Mouse (Mus musculus): ENCODE data around the gene Wnk2. TPM values are rescaled to one million over a fixed set of nuclear protein-coding genes. Genes with fewer than 3 reads are reported as not detected.

Wnk2 gene
- polyA plus RNA-seq, 1 experiment from 2014 or later: 1.6 TPM

- 63% methylated on average over 1 of the region's 1 CpGs for WGBS
- no peaks in the 10 kb centered on the region for H3K9me3 ChIP-seq
- H3K27ac ChIP-seq: no peak overlapping the region
- ATAC-seq (ENCODE audit: insufficient number of reproducible peaks, low FRiP score, low TSS enrichment, low read depth): no peak
- H3K27me3 ChIP-seq: no peaks in the 10 kb centered on the region
- H3K4me2 ChIP-seq: no peak overlapping the region
- H3K4me3 ChIP-seq: no peak overlapping the region
- H3K36me3 ChIP-seq: no peaks in the 10 kb centered on the region
- no peak overlapping the region for H3K9ac ChIP-seq
- peaks cover 22% of the 10 kb centered on the region for H3K4me1 ChIP-seq
Measured at GRCm38 (mm10) chr13:49103913-49104312, 43.9 kb downstream of the Wnk2 start.

- Histone ChIP-seq H3K4me3 (no peak overlapping the region), H3K27ac (no peak overlapping the region), H3K9me3 (no peaks in the 10 kb centered on the region), H3K9ac (no peak overlapping the region), H3K4me1 (peaks cover 22% of the 10 kb centered on the region), H3K4me2 (no peak overlapping the region), H3K27me3 (no peaks in the 10 kb centered on the region), H3K36me3 (no peaks in the 10 kb centered on the region)
- 68% methylated on average over 7 of the region's 7 CpGs for WGBS
- ATAC-seq (ENCODE audit: insufficient number of reproducible peaks, low FRiP score, low TSS enrichment, low read depth): no peak
Measured at GRCm38 (mm10) chr13:49103235-49103634, 44.6 kb downstream of the Wnk2 start.

DNA sequence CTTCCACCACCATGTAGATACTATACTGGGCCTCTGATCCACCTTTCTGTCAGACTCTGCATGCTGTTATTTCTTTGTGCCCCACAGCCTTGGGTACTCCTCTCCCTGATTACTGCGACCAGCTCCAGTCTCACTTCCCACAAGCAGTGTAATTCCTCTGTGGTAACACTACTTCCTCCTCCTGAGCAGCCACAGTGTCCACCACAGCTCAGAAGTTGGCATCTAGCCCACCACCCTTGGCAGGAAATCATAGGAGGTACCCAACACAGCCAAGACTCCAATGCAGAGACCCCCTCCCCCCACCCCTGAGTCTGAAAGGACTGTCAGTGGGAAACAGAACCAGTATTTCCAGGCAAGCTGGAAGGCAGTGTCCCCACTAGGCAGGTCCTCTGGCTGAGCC is 47.4 kb downstream of the Wnk2 start:
- no peak overlapping the region for H3K4me3 ChIP-seq
- H3K4me2 ChIP-seq: no peak overlapping the region
- peak; percentile 66 for ATAC-seq (ENCODE audit: insufficient number of reproducible peaks, low FRiP score, low TSS enrichment, low read depth)
- H3K36me3 ChIP-seq: no peaks in the 10 kb centered on the region
- WGBS: 48% methylated on average over 1 of the region's 1 CpGs
- no peaks in the 10 kb centered on the region for H3K27me3 ChIP-seq
- H3K9me3 ChIP-seq: no peaks in the 10 kb centered on the region
- H3K27ac ChIP-seq: peak overlapping the region; percentile 47; the same call in 1 of the 2 replicates
- H3K9ac ChIP-seq: no peak overlapping the region
- peaks cover 22% of the 10 kb centered on the region for H3K4me1 ChIP-seq

- H3K4me2 ChIP-seq: no peak overlapping the region
- 81% methylated on average over 4 of the region's 4 CpGs for WGBS
- H3K4me1 ChIP-seq: peaks cover 15% of the 10 kb centered on the region
- no peaks in the 10 kb centered on the region for H3K9me3 ChIP-seq
- ATAC-seq (ENCODE audit: insufficient number of reproducible peaks, low FRiP score, low TSS enrichment, low read depth): no peak
- H3K27me3 ChIP-seq: no peaks in the 10 kb centered on the region
- peaks cover 9% of the 10 kb centered on the region; the same call in 1 of the 2 replicates for H3K36me3 ChIP-seq
- H3K27ac ChIP-seq: no peak overlapping the region
- H3K4me3 ChIP-seq: no peak overlapping the region
- no peak overlapping the region for H3K9ac ChIP-seq
Measured at GRCm38 (mm10) chr13:49096826-49097225, 51.0 kb downstream of the Wnk2 start.

DNA sequence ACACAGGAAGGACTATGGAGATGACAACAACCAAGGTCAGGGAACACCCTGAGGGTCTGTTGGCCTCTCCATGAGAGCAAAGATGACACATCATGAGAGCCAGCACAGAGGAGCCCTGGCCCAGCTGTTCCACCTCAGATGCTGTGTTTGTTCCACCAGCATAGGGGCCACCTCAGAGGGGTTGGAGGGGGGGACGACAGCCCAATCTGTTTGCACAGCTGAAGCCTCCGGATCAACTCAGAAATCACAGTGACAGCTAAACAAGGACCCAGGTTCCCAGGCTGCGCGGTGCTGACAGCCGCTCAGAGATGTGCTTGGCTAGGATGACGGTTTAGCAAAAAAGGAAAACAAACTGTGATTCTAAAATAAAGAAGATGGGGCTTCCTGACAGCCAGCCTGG is 53.1 kb downstream of the Wnk2 start:
- 0 out of 2 replicates have a peak, but pooled peaks cover under 1% of the 10 kb centered on the region for H3K4me1 ChIP-seq
- no peak for ATAC-seq (ENCODE audit: insufficient number of reproducible peaks, low FRiP score, low TSS enrichment, low read depth)
- H3K9ac ChIP-seq: no peak overlapping the region
- WGBS: 89% methylated on average over 6 of the region's 6 CpGs
- H3K9me3 ChIP-seq: no peaks in the 10 kb centered on the region
- no peak overlapping the region for H3K4me2 ChIP-seq
- H3K36me3 ChIP-seq: peaks cover 12% of the 10 kb centered on the region; the same call in 1 of the 2 replicates
- no peak overlapping the region for H3K27ac ChIP-seq
- no peak overlapping the region for H3K4me3 ChIP-seq
- H3K27me3 ChIP-seq: no peaks in the 10 kb centered on the region

DNA sequence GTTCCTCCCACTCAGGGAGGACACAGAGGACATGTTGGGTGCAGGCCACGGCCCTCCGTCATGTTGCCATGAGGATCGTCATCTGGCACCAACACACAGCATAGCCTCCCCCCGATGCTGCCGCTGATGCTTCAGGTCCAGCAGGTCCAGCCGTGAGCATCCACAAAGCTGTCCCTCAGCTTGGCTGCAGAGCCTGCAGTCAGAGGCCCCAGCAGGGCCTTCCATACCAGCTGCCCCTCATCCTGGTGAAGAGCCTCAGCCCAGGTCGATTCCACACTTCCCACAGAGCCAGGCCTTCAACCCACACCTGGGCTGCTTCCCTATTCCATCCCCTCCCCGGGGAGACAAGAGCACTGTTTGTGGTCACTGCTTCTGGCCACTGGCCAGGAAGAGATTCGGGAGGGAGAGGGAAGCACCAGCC is 54.3 kb downstream of the Wnk2 start:
- no peak for ATAC-seq (ENCODE audit: insufficient number of reproducible peaks, low FRiP score, low TSS enrichment, low read depth)
- Histone ChIP-seq H3K36me3 (peaks cover 12% of the 10 kb centered on the region; the same call in 1 of the 2 replicates), H3K4me3 (no peak overlapping the region), H3K27ac (no peak overlapping the region), H3K4me1 (no peaks in the 10 kb centered on the region), H3K27me3 (no peaks in the 10 kb centered on the region), H3K9ac (no peak overlapping the region), H3K9me3 (no peaks in the 10 kb centered on the region), H3K4me2 (no peak overlapping the region)
- WGBS: 77% methylated on average over 9 of the region's 9 CpGs

- H3K9me3 ChIP-seq: no peaks in the 10 kb centered on the region
- H3K4me1 ChIP-seq: 0 out of 2 replicates have a peak, but pooled peaks cover under 1% of the 10 kb centered on the region
- H3K9ac ChIP-seq: no peak overlapping the region
- H3K27me3 ChIP-seq: no peaks in the 10 kb centered on the region
- WGBS: 73% methylated on average over 9 of the region's 9 CpGs
- ATAC-seq (ENCODE audit: insufficient number of reproducible peaks, low FRiP score, low TSS enrichment, low read depth): no peak
- no peak overlapping the region for H3K27ac ChIP-seq
- no peak overlapping the region for H3K4me2 ChIP-seq
- no peak overlapping the region for H3K4me3 ChIP-seq
- H3K36me3 ChIP-seq: peaks cover 12% of the 10 kb centered on the region; the same call in 1 of the 2 replicates
Measured at GRCm38 (mm10) chr13:49092596-49092995, 55.2 kb downstream of the Wnk2 start.

DNA sequence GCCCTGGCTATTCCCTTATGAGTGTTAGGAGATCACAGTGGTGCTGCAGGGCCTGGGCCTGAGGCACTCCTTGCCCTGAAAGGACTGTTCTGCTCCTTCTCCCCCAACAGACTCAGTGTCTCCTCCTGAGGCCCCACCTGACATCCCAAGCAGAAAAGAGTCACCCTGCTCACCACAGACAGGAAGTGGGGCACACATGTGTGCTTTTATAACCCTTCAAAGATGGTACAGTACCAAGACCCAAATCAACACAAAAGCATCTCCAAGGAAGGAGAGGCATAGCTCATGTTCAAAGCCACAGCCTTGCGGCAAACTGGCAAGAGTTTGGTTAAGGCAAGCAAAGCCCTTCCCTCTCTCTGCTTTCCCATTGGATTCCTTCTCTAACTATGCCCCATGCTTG is 57.6 kb downstream of the Wnk2 start:
- no peak overlapping the region for H3K27ac ChIP-seq
- H3K9ac ChIP-seq: no peak overlapping the region
- no peaks in the 10 kb centered on the region for H3K27me3 ChIP-seq
- H3K36me3 ChIP-seq: peaks cover 12% of the 10 kb centered on the region; the same call in 1 of the 2 replicates
- H3K9me3 ChIP-seq: no peaks in the 10 kb centered on the region
- 100% methylated on average over 1 of the region's 1 CpGs for WGBS
- no peak overlapping the region for H3K4me2 ChIP-seq
- no peak overlapping the region for H3K4me3 ChIP-seq
- no peak for ATAC-seq (ENCODE audit: insufficient number of reproducible peaks, low FRiP score, low TSS enrichment, low read depth)
- 0 out of 2 replicates have a peak, but pooled peaks cover 4% of the 10 kb centered on the region for H3K4me1 ChIP-seq

DNA sequence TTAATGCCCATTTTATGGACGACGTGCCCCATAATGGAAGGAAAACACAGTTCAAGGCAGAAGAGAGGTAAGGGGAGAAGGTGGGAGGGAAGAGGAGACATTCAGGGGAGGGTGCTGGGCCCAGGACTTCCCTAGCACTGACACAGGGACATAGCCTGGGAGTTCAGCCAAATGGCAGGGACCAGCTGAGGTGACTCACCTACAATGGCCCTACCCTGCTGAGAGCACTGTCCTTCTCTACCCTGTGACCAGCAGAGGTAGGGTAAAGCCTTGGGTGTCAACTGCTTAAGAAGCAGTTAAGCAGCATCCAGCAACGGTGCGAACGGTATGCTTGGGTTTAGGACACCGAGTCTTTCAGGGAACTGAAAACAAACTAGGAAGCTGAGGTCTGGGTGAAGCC is 58.9 kb downstream of the Wnk2 start:
- no peak overlapping the region for H3K4me2 ChIP-seq
- 86% methylated on average over 6 of the region's 6 CpGs for WGBS

DNA sequence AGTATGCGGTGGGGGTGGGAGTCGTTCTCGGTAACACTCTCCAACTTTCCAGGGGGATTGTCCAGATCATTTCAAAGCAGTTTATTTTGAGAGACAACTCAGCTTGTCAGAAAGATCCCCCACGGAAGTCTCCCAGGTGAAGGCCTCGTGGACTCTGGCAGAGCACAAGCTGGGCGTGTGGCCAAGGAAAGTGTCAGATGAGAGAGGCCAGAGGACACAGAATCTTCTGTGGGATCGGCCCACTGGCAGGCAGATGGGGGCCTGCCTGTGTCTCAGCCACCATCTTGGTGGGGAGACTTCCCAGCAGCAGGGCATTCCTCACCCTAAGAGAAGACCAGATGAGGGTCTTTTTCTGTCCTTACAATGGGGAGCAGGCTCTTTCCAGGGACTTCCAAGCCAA is 60.4 kb downstream of the Wnk2 start:
- no peak overlapping the region for H3K9ac ChIP-seq
- H3K4me2 ChIP-seq: no peak overlapping the region
- no peaks in the 10 kb centered on the region for H3K9me3 ChIP-seq
- ATAC-seq (ENCODE audit: insufficient number of reproducible peaks, low FRiP score, low TSS enrichment, low read depth): no peak
- no peak overlapping the region for H3K27ac ChIP-seq
- 63% methylated on average over 7 of the region's 7 CpGs for WGBS
- no peak overlapping the region for H3K4me3 ChIP-seq
- 0 out of 2 replicates have a peak, but pooled peaks cover 4% of the 10 kb centered on the region for H3K4me1 ChIP-seq
- H3K36me3 ChIP-seq: 0 out of 2 replicates have a peak, but pooled peaks cover 3% of the 10 kb centered on the region
- no peaks in the 10 kb centered on the region for H3K27me3 ChIP-seq

More for the DNA sequence above, 58.9 kb downstream of the Wnk2 start:
- no peaks in the 10 kb centered on the region for H3K27me3 ChIP-seq
- no peak overlapping the region for H3K9ac ChIP-seq
- H3K27ac ChIP-seq: no peak overlapping the region
- H3K4me3 ChIP-seq: no peak overlapping the region
- H3K9me3 ChIP-seq: no peaks in the 10 kb centered on the region
- ATAC-seq (ENCODE audit: insufficient number of reproducible peaks, low FRiP score, low TSS enrichment, low read depth): no peak
- 0 out of 2 replicates have a peak, but pooled peaks cover 4% of the 10 kb centered on the region for H3K4me1 ChIP-seq
- H3K36me3 ChIP-seq: 0 out of 2 replicates have a peak, but pooled peaks cover 3% of the 10 kb centered on the region

DNA sequence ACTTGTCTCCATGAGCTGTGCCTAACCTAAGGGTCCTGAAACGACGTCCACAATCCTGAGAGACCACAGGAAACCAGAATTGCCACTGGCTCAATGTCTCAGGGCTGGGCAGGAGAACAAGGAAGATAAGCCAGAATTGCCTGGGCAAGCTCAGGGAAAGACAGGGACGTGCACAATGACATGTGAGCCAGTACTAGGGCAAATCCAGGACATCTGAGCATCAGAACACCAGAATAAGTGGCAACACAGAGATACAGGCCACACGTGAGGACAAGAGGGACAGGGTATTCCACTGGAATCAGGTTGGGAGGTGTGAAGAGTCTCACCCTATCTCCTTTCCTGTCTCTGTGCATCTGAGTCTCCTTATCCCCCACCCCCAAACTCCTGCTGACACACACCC is 61.4 kb downstream of the Wnk2 start:
- H3K27ac ChIP-seq: no peak overlapping the region
- ATAC-seq (ENCODE audit: insufficient number of reproducible peaks, low FRiP score, low TSS enrichment, low read depth): no peak
- 0 out of 2 replicates have a peak, but pooled peaks cover 3% of the 10 kb centered on the region for H3K36me3 ChIP-seq
- H3K9ac ChIP-seq: no peak overlapping the region
- H3K27me3 ChIP-seq: no peaks in the 10 kb centered on the region
- H3K4me1 ChIP-seq: 0 out of 2 replicates have a peak, but pooled peaks cover 4% of the 10 kb centered on the region
- no peak overlapping the region for H3K4me2 ChIP-seq
- H3K4me3 ChIP-seq: no peak overlapping the region
- no peaks in the 10 kb centered on the region for H3K9me3 ChIP-seq
- 82% methylated on average over 4 of the region's 4 CpGs for WGBS

DNA sequence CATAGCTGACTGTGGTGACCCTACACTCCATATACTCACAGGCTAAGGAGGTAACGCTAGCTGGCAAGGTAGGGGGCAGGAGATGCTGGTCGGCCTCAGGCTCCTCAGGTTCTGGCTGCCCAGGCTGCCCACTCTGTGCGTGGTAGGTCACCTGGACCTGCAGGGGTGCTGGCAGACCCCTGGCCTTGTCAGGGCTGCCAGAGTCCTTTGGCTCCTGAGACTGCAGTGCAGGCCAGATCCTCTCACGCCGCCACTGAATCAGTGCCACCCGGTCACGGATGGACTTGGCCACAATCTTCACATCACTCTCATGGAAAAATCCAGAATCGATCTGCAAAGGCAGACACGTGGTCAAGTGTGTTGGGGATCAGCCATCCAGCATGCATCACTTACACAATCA is 62.6 kb downstream of the Wnk2 start:
- Histone ChIP-seq H3K9ac (no peak overlapping the region), H3K4me2 (no peak overlapping the region), H3K27me3 (no peaks in the 10 kb centered on the region), H3K4me3 (no peak overlapping the region), H3K36me3 (no peaks in the 10 kb centered on the region), H3K9me3 (no peaks in the 10 kb centered on the region), H3K27ac (no peak overlapping the region), H3K4me1 (0 out of 2 replicates have a peak, but pooled peaks cover 4% of the 10 kb centered on the region)
- 86% methylated on average over 9 of the region's 9 CpGs for WGBS
- ATAC-seq (ENCODE audit: insufficient number of reproducible peaks, low FRiP score, low TSS enrichment, low read depth): no peak

DNA sequence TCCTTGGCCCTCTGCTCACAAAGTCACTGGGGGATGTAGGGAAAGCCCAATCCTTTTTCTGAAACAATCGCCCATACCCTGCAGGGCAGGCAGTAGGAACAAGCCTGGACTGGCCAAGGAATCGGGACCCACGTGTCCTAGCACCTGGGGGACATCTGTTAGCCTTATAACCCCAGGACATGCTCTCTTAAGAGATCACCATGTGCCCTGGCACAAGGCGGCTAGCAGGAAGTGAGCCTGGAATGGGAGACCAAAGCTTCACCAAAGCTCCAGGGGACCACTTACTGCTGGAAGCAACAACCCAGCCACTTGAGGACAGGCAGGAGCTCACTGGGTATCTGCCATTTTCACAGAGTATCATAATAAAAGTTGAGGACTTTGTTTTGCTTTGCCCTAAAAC is 63.0 kb downstream of the Wnk2 start:
- 0 out of 2 replicates have a peak, but pooled peaks cover 4% of the 10 kb centered on the region for H3K4me1 ChIP-seq
- no peak for ATAC-seq (ENCODE audit: insufficient number of reproducible peaks, low FRiP score, low TSS enrichment, low read depth)
- whole genome bisulfite sequencing: 66% methylated on average over 4 of the region's 4 CpGs
- no peak overlapping the region for H3K4me3 ChIP-seq
- H3K27me3 ChIP-seq: no peaks in the 10 kb centered on the region
- no peak overlapping the region for H3K9ac ChIP-seq
- H3K9me3 ChIP-seq: no peaks in the 10 kb centered on the region
- no peak overlapping the region for H3K4me2 ChIP-seq
- H3K27ac ChIP-seq: no peak overlapping the region
- no peaks in the 10 kb centered on the region for H3K36me3 ChIP-seq
